Mouse (Mus musculus) stomach, postnatal 0 days (tissue): Measurements from ENCODE around the gene Atxn7.

Experiments used
- CTCF ChIP-seq: IDR thresholded peaks from 2 replicates; pipeline ENCODE4 v1.5.1; 2016; ENCODE audit warnings: antibody characterized with exemption, low read depth, mild to moderate bottlenecking, moderate library complexity
- EP300 ChIP-seq: optimal IDR thresholded peaks from 2 replicates; pipeline ENCODE3; 2016; ENCODE audit warnings: antibody characterized with exemption

DNA sequence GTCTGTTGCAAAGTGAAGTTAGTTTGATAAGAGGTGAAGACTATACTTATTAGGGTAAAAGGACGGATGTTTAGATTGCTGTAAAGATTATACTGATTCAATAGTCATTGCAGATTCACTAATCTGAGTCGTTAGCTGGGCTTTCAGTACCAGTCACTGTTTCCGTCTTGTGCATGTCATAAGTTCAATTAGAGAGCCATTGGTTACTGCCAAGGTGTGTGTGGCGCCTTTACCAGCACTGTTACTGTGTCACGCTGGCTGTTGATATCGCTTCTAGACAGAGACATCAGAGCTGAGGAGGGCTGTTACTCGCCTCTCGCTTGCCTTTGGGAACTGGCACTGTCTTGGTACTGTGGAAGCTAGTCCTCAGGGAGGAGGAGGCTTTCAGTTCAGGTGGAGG lies 64.6 kb downstream of the Atxn7 start:
- no peak for TF ChIP-seq CTCF
- no peak for TF ChIP-seq EP300
